Mouse (Mus musculus) spleen, postnatal 14 days (tissue): ENCODE results near the gene Dlgap3.

Source experiments
- DNase-seq, 2 experiments: peaks; one replicate each; pipeline ENCODE4 v3.0.0; 2021 to 2022; ENCODE audit warnings: low spot score in 2 of 2

Gene Dlgap3

GRCm38 (mm10) chr4:127261601-127262000 is 92.6 kb downstream of the Dlgap3 start:
- DNase-seq, result no peak

GRCm38 (mm10) chr4:127263438-127264182 is 94.6 kb downstream of the Dlgap3 start:
- no peak for DNase-seq

GRCm38 (mm10) chr4:127264183-127264554 is 95.2 kb downstream of the Dlgap3 start:
- DNase-seq, result no peak

- DNase-seq, result no peak
These were observed 109.5 kb downstream of the Dlgap3 start for GRCm38 (mm10) chr4:127278451-127279001.

- DNase-seq, result no peak
These were observed 110.2 kb downstream of the Dlgap3 start for GRCm38 (mm10) chr4:127279241-127279640.
